Mouse (Mus musculus) gastrocnemius, adult 18-20 months (tissue): ENCODE data around the gene Prss22. TPM values are rescaled to one million over a fixed set of nuclear protein-coding genes. Genes with fewer than 3 reads are reported as not detected.
"Not testable (repeated sequence)": the region's sequence is repeated elsewhere in the genome, so short reads cannot be mapped to it uniquely, and the experiment has no call there.

Experiments used
- DNase-seq: peaks from one replicate; pipeline ENCODE4 v3.0.0; 2021; ENCODE audit warnings: low spot score
- microRNA-seq: library from miRNA; unstranded; fragments of <30 nt; microRNA quantifications from one replicate; pipeline ENCODE4 v1.2.0, GENCODE M21; 2021
- total RNA-seq, 2 experiments: library from RNA; stranded (reverse); gene quantifications; 2 replicates each; pipeline ENCODE4 v1.2.3; 2021

Prss22 gene
- total RNA-seq, 2 experiments from 2014 or later: not detected

DNA sequence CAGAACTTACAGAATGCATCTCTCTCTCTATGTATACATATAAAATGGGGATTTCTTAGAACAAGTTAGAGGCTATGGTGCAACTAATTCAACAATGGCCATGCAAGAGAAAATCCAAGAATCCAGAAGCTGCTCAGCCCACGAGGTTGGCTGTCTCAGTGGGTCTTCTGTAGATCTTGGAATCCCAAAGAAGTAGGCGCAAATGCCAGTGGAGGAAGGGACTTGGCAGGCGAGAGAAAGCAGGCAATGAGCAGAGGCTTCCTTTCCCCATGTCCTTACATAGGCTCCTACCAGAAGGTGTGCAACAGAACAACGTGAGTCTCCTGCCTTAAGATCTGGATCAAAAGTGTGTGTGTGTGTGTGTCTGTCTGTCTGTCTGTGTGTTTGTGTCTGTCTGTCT, 50.4 kb downstream of the Prss22 start:
- not testable (repeated sequence) for DNase-seq

Small RNA genes lying within 50 kb of the gene (microRNA-seq; reads per million reads assigned to microRNA genes)
- not detected for gene Gm27700

Other genes with a start within 250 kb of the Prss22 start
- 10 to 100 TPM; 50.0 to 59.2 TPM for gene Flywch1, start 226.5 kb downstream of the Prss22 start, total RNA-seq
- not detected for gene Flywch2, start 212.0 kb downstream of the Prss22 start, total RNA-seq
- gene Srrm2, start 207.6 kb downstream of the Prss22 start, total RNA-seq: 100 to 1,000 TPM; 145 to 160 TPM
- 100 to 1,000 TPM; 394 to 418 TPM for gene Elob, start 169.0 kb downstream of the Prss22 start, total RNA-seq
- not detected for gene Prss33, start 162.0 kb downstream of the Prss22 start, total RNA-seq
- gene Prss32, start 154.2 kb downstream of the Prss22 start, total RNA-seq: not detected
- not detected for gene Prss41, start 153.9 kb downstream of the Prss22 start, total RNA-seq
- gene Prss21, start 130.0 kb downstream of the Prss22 start, total RNA-seq: not detected
- gene Dcpp1, start 117.2 kb downstream of the Prss22 start, total RNA-seq: not detected
- gene Dcpp2, start 117.2 kb downstream of the Prss22 start, total RNA-seq: not detected
- gene Dcpp3, start 80.6 kb downstream of the Prss22 start, total RNA-seq: not detected
- not detected for gene Sbp, start 56.4 kb downstream of the Prss22 start, total RNA-seq
- not detected for gene Sbpl, start 42.8 kb downstream of the Prss22 start, total RNA-seq
- not detected for gene Prss30, start 17.5 kb downstream of the Prss22 start, total RNA-seq
- gene Prss27, start 40.0 kb upstream of the Prss22 start, total RNA-seq: not detected
- 1 to 10 TPM; 6.1 to 7.8 TPM for gene Kctd5, start 75.4 kb upstream of the Prss22 start, total RNA-seq
- gene Pdpk1, start 152.8 kb upstream of the Prss22 start, total RNA-seq: 10 to 100 TPM; 31.2 to 40.1 TPM
- 1 to 10 TPM; 9.1 to 9.2 TPM for gene Amdhd2, start 165.7 kb upstream of the Prss22 start, total RNA-seq
- 100 to 1,000 TPM; 151 to 164 TPM for gene Atp6v0c, start 171.6 kb upstream of the Prss22 start, total RNA-seq
- 1 to 10 TPM; 4.2 to 5.5 TPM for gene Tbc1d24, start 207.5 kb upstream of the Prss22 start, total RNA-seq
- gene Ntn3, start 211.4 kb upstream of the Prss22 start, total RNA-seq: under 1 TPM; 0.21 to 0.31 TPM
- 1 to 10 TPM; 1.2 to 1.5 TPM for gene Tedc2, start 222.8 kb upstream of the Prss22 start, total RNA-seq